Mouse (Mus musculus) layer of hippocampus, postnatal 10 days (tissue): Measurements from ENCODE around the gene Dhrs7b. TPM values are rescaled to one million over a fixed set of nuclear protein-coding genes. Genes with fewer than 3 reads are reported as not detected.

ENCODE experiments used
- DNase-seq, 2 experiments: peaks; one replicate each; pipeline ENCODE4 v3.0.0; 2021; ENCODE audit warnings: low spot score in 2 of 2
- total RNA-seq, 2 experiments: library from RNA; stranded (reverse); gene quantifications; 2 replicates each; pipeline ENCODE4 v1.2.3; 2021

Dhrs7b gene
- total RNA-seq, 2 experiments from 2014 or later = 26.1 to 27.4 TPM

DNA sequence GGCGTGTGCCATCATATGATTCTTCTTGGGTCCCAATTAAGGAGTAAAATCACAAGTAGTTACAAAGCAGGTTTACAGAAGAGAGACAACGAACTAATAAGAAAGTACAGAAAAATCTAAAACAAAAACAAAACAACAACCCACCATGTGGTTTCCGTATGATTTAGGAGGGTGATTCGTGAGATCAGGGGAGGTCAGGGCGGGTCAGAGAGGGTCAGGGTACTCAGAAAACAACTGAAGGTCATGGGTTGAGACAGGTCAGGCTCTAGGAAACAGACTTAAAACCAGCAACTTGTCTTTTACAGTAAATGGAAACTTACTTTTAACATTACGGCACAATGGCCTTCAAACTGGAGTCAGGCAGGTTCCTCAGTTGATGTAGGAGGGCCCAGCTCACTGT, 59.9 kb downstream of the Dhrs7b start:
- DNase-seq = no peak

DNA sequence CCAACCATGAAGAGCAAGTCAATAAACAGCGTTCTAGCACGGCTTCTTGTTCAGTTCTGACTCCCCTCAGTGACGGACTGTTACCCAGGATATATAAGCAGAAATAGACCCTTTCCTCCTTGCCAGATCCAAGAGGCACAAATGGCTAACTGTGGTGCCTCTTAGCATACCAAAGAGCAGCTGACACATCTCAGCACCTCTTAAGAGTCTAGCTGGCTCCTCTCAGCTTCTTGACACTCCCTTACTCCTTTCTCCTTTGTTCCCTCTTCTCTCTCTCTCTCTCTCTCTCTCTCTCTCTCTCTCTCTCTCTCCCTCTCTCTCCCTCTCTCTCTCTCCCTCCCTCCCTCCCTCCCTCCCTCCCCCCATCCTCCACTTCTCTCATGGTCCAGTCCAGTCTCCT, 60.3 kb downstream of the Dhrs7b start:
- DNase-seq = no peak

DNA sequence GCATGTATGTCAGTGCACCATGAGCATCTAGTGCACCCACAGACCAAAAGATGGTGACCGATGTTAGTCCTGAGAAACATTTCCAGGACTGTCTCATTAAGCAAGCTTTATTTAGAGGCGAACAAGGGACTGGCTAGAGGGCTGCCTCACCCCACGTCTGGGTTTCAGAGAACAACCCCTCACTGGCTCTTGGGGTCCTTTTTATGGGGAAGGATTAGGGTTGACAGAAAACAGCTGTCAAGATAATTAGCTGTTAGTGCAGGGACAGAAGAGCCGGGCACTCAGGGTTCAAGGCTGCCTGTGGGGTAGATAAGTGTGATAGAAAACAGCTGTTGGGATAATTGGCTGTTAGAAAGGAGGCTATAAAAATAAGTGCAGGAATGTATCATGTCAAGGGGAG, 65.5 kb downstream of the Dhrs7b start:
- DNase-seq = no peak

DNA sequence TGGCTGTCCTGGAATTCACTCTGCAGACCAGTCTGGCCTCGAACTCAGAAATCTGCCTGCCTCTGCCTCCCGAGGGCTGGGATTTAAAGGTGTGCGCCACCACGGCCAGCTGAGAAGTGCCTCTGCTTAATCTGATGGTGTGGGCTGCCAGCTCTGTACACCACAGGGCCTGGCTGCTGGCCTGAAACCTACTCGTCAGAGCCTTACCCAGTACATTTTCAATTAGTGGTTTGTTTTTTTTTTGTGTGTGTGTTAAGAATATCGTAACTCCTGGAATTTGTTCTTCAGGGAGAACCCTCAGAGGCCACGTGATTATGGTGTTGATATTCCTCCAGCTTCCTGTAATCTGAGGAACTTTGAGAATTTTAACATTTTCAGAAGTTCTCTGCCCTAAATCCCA, 71.6 kb downstream of the Dhrs7b start:
- DNase-seq = no peak

DNA sequence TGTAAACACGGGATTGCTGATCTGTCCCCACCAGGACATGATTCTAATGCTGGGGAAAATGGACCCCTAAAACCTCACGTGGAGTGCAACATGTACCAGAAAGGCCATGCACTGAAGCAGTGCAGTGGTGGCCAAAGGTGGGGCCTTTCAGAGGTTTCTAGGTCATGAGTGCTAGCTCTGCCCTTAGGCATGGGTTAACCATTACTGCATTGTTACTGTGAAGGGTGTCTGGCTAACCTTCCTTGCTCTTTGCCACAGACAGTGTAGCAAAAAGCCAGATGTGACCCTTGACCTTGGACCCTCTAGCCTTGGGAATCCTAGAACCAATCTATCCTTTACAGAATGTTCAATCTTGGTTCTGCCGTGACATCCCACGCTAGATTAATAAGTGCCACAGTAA, 72.1 kb downstream of the Dhrs7b start:
- no peak for DNase-seq

DNA sequence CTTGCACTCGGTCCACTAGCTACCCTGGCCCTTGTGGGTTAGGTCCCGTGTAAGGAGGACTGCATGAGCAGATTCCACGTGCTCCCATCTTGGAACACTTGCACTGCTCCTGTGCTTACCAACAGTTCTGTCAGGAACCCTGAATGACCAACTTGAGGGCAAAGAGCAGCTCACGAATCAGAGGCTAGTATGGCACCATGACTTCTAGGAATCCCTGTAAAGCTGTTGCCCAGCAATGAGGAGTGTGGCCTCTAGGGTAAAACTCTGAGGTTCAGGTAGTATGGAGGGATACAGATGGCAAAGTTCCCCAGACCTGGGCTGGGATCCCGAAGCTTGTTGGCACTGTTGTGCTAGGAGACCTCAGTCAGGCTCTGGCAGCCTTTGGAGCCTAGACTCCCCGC, 73.2 kb downstream of the Dhrs7b start:
- DNase-seq = no peak

DNA sequence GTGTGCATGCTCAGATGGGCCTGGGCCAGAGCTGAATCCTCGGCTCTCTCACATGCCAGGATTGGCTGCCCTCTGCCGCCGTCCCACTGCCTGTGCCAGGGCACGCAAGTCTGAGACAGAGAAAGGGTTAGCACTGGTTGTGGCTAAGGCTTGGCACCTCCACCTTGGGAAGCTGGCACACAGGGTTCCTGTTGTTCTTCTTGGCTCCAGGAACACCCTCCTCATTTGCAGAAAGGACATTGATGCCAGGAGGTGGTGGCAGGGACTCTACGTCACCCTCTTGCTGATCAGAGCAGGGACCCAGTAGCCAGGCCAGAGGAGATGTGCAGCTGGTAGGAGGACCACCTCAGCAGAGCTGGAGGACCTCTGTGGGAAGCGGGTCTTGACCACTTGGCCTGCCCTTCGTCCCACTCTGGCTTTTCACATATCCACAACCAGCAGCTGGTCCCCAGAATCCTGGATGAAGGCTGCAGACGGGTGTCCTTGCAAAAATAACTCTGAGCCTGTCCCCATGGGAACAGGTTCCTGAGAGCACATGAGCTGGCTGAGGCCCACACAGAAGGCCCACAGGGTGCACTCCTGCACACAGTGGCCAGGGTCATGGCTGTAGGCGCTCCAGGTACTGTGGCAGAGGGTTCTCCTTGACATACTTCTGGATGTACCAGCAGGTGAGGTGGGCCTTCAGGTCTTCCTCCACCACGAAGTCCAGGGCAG, 75.1 kb downstream of the Dhrs7b start:
- DNase-seq = peak; percentile 28 to 30

DNA sequence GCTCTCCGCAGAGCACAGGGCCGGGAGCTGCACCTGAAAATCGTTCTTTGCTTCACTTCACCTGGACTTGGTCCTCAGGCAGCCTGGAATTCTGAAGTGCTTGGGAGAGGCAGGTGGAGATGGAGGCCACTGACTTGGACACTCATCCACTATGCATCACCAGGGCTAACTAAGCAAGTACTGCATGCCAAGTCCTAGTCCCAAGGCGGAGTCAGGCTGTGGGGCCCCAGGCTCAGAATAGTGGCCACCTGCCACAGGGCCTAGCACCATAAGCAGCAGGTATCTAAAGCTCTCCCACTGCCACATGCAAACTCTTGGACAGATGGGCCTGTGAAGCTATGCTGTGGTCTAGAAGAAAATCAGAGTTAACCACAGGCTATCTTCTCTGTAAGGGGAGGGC, 76.0 kb downstream of the Dhrs7b start:
- no peak for DNase-seq

DNA sequence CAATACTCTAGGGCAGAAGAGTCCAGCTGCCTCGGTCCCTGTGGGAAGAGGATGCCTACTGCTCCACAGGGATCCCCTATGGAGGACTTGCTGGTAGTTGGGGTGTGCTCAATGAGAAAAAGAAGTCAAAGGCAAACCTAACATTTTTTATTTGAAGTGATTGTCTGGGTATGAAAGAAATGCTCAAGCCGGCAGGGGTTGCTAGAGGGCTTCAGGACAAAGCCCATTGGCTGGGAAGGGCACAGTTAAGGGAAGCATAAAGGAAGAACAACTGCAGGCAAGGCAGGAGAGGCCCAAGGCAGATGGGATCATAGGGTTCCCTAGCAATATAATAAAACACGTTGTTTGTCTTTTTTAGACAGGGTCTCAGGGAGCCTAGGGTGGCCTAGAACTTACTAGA, 77.6 kb downstream of the Dhrs7b start:
- DNase-seq = no peak

DNA sequence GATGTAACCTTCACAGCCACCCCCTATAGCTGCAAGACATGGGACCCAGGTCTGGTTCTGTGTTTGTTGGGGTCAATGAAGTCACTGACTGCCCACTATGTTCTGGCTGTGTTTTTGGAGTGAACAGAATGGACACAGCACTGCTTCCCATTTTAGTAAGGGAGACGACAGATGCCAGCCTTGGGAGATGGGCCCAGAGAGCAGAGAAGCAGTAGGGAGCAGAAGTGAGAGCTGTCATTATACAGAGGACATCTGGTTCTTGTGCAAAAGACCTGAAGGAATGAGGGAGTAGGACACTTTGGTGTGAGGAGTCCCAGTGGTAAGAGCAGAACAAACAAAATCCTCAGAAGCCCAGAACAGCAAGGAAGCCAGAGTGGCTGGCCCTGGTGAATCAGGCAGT, 79.2 kb downstream of the Dhrs7b start:
- no peak for DNase-seq

Other genes with a start within 250 kb of the Dhrs7b start
- gene Llgl1, start 130.9 kb upstream of the Dhrs7b start, total RNA-seq = 10 to 100 TPM; 42.5 to 47.3 TPM
- gene Flii, start 103.4 kb upstream of the Dhrs7b start, total RNA-seq = 10 to 100 TPM; 54.7 to 57.8 TPM
- 10 to 100 TPM; 25.4 to 27.7 TPM for gene Mief2, start 102.2 kb upstream of the Dhrs7b start, total RNA-seq
- gene Top3a, start 53.3 kb upstream of the Dhrs7b start, total RNA-seq = 1 to 10 TPM; 5.8 to 6.1 TPM
- gene Smcr8, start 53.1 kb upstream of the Dhrs7b start, total RNA-seq = 10 to 100 TPM; 22.1 to 23.6 TPM
- 1 to 10 TPM; 3.9 to 7.1 TPM for gene Shmt1, start 18.9 kb upstream of the Dhrs7b start, total RNA-seq
- gene Tmem11, start 48.6 kb downstream of the Dhrs7b start, total RNA-seq = 10 to 100 TPM; 22.9 to 25.5 TPM
- gene Natd1, start 84.1 kb downstream of the Dhrs7b start, total RNA-seq = 10 to 100 TPM; 13.3 to 16.8 TPM
- 10 to 100 TPM; 15.9 to 16.6 TPM for gene Map2k3, start 101.4 kb downstream of the Dhrs7b start, total RNA-seq
- 1 to 10 TPM; 7.4 to 8.2 TPM for gene Kcnj12, start 191.9 kb downstream of the Dhrs7b start, total RNA-seq